Mouse (Mus musculus): ENCODE data around the gene Utp6. TPM values are rescaled to one million over a fixed set of nuclear protein-coding genes. Genes with fewer than 3 reads are reported as not detected.

Gene Utp6
- polyA plus RNA-seq, 1 experiment: 117 TPM

GRCm38 (mm10) chr11:79935766-79936165, 26.4 kb downstream of the Utp6 start:
- no peaks in the 10 kb centered on the region for H3K27me3 ChIP-seq (ENCODE audit: control insufficient read depth, insufficient read depth, low read length, poor library complexity, severe bottlenecking)
- H3K36me3 ChIP-seq (ENCODE audit: control insufficient read depth, insufficient read depth, low read length, poor library complexity, severe bottlenecking): peaks cover 67% of the 10 kb centered on the region
- no peak for TF ChIP-seq EP300 (IDR thresholded peaks at IDR 0.05; ENCODE audit: insufficient read depth, low read depth, low read length)
- TF ChIP-seq CTCF (IDR thresholded peaks at IDR 0.05; ENCODE audit: low read depth, low read length): peak; percentile 20

GRCm38 (mm10) chr11:79922766-79923165, 39.4 kb downstream of the Utp6 start:
- no peaks in the 10 kb centered on the region for H3K9me3 ChIP-seq (replicated peaks; ENCODE audit: control insufficient read depth, insufficient read depth, low read length, poor library complexity, severe bottlenecking)
- no peak for TF ChIP-seq POLR2A (IDR thresholded peaks at IDR 0.05; ENCODE audit: insufficient read depth, low read length)
- TF ChIP-seq CTCF (IDR thresholded peaks at IDR 0.05; ENCODE audit: low read depth, low read length): no peak
- TF ChIP-seq EP300 (IDR thresholded peaks at IDR 0.05; ENCODE audit: insufficient read depth, low read depth, low read length): no peak
- H3K4me1 ChIP-seq (ENCODE audit: control insufficient read depth, insufficient read depth, low read length): no peaks in the 10 kb centered on the region
- H3K4me3 ChIP-seq (ENCODE audit: low read depth, low read length): no peak overlapping the region
- H3K36me3 ChIP-seq (ENCODE audit: control insufficient read depth, insufficient read depth, low read length, poor library complexity, severe bottlenecking): no peaks in the 10 kb centered on the region
- H3K9ac ChIP-seq (ENCODE audit: low read depth, poor library complexity, severe bottlenecking): no peak overlapping the region
- no peaks in the 10 kb centered on the region for H3K27me3 ChIP-seq (ENCODE audit: control insufficient read depth, insufficient read depth, low read length, poor library complexity, severe bottlenecking)
- no peak overlapping the region for H3K27ac ChIP-seq (ENCODE audit: insufficient read depth, low read length)

More at GRCm38 (mm10) chr11:79935766-79936165, 26.4 kb downstream of the Utp6 start:
- Histone ChIP-seq H3K9me3 (replicated peaks; ENCODE audit: control insufficient read depth, insufficient read depth, low read length, poor library complexity, severe bottlenecking) (no peaks in the 10 kb centered on the region), H3K4me1 (ENCODE audit: control insufficient read depth, insufficient read depth, low read length) (no peaks in the 10 kb centered on the region), H3K9ac (ENCODE audit: low read depth, poor library complexity, severe bottlenecking) (no peak overlapping the region), H3K27ac (ENCODE audit: insufficient read depth, low read length) (no peak overlapping the region), H3K4me3 (ENCODE audit: low read depth, low read length) (no peak overlapping the region)

DNA sequence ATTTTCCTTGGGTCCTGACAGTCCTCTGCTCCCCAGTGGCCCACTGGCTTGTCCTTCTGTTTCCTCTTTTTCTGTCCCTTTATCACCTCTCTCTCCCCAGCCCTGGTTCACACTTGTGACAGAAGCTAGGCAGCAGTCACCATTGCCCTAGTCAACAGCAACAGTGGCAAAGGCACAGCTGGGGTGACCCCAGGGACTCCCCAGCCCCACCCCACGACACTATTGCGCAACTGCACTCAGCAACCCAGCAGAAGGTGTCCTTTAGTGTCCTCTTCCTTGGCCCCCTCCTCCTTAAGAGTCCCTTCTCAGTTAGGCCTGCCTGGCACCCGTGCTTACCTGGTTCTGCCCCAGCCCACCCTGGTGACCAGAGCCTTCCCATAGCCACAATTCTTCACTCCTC, 40.0 kb downstream of the Utp6 start:
- no peaks in the 10 kb centered on the region for H3K4me1 ChIP-seq (ENCODE audit: control insufficient read depth, insufficient read depth, low read length)
- H3K36me3 ChIP-seq (ENCODE audit: control insufficient read depth, insufficient read depth, low read length, poor library complexity, severe bottlenecking): no peaks in the 10 kb centered on the region
- no peak overlapping the region for H3K9ac ChIP-seq (ENCODE audit: low read depth, poor library complexity, severe bottlenecking)
- H3K27ac ChIP-seq (ENCODE audit: insufficient read depth, low read length): no peak overlapping the region
- H3K4me3 ChIP-seq (ENCODE audit: low read depth, low read length): no peak overlapping the region
- TF ChIP-seq EP300 (IDR thresholded peaks at IDR 0.05; ENCODE audit: insufficient read depth, low read depth, low read length) (no peak), CTCF (IDR thresholded peaks at IDR 0.05; ENCODE audit: low read depth, low read length) (no peak), POLR2A (IDR thresholded peaks at IDR 0.05; ENCODE audit: insufficient read depth, low read length) (no peak)
- H3K9me3 ChIP-seq (replicated peaks; ENCODE audit: control insufficient read depth, insufficient read depth, low read length, poor library complexity, severe bottlenecking): no peaks in the 10 kb centered on the region
- H3K27me3 ChIP-seq (ENCODE audit: control insufficient read depth, insufficient read depth, low read length, poor library complexity, severe bottlenecking): no peaks in the 10 kb centered on the region

DNA sequence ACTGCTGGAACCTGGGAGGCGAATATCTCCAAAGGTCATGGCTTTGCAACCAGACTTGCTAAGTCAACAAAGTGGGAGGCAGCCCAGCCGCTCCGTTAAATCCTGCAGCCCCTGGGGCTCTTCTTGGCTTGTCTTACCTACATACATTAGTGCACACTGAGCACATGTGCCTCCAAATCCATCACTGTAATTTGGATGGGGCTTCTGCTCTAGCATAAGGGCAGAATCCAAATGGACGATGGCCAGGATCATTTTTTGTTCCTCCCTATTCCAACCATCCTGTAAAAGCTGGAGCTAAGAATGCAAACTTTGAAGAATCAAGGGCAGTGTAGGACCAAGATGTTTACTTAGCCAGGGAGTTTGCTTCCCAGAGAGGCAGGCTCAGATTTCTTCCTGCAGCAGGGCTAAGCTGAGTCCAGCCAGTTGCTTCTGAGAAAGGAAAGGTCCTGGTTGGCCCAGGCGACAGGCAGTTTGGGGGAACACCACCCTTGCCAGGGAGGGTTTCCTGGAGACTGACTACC, 41.6 kb downstream of the Utp6 start:
- H3K9me3 ChIP-seq (replicated peaks; ENCODE audit: control insufficient read depth, insufficient read depth, low read length, poor library complexity, severe bottlenecking): no peaks in the 10 kb centered on the region
- H3K27me3 ChIP-seq (ENCODE audit: control insufficient read depth, insufficient read depth, low read length, poor library complexity, severe bottlenecking): no peaks in the 10 kb centered on the region
- no peaks in the 10 kb centered on the region for H3K36me3 ChIP-seq (ENCODE audit: control insufficient read depth, insufficient read depth, low read length, poor library complexity, severe bottlenecking)
- no peak overlapping the region for H3K9ac ChIP-seq (ENCODE audit: low read depth, poor library complexity, severe bottlenecking)
- no peak for TF ChIP-seq CTCF (IDR thresholded peaks at IDR 0.05; ENCODE audit: low read depth, low read length)
- no peak for TF ChIP-seq EP300 (IDR thresholded peaks at IDR 0.05; ENCODE audit: insufficient read depth, low read depth, low read length)
- no peak for TF ChIP-seq POLR2A (IDR thresholded peaks at IDR 0.05; ENCODE audit: insufficient read depth, low read length)
- H3K4me3 ChIP-seq (ENCODE audit: low read depth, low read length): no peak overlapping the region
- no peaks in the 10 kb centered on the region for H3K4me1 ChIP-seq (ENCODE audit: control insufficient read depth, insufficient read depth, low read length)
- no peak overlapping the region for H3K27ac ChIP-seq (ENCODE audit: insufficient read depth, low read length)

GRCm38 (mm10) chr11:79919685-79920504, 42.3 kb downstream of the Utp6 start:
- no peaks in the 10 kb centered on the region for H3K36me3 ChIP-seq (ENCODE audit: control insufficient read depth, insufficient read depth, low read length, poor library complexity, severe bottlenecking)
- no peaks in the 10 kb centered on the region for H3K4me1 ChIP-seq (ENCODE audit: control insufficient read depth, insufficient read depth, low read length)
- no peak overlapping the region for H3K27ac ChIP-seq (ENCODE audit: insufficient read depth, low read length)
- H3K9ac ChIP-seq (ENCODE audit: low read depth, poor library complexity, severe bottlenecking): no peak overlapping the region
- H3K27me3 ChIP-seq (ENCODE audit: control insufficient read depth, insufficient read depth, low read length, poor library complexity, severe bottlenecking): no peaks in the 10 kb centered on the region
- no peak overlapping the region for H3K4me3 ChIP-seq (ENCODE audit: low read depth, low read length)
- TF ChIP-seq EP300 (IDR thresholded peaks at IDR 0.05; ENCODE audit: insufficient read depth, low read depth, low read length) (no peak), CTCF (IDR thresholded peaks at IDR 0.05; ENCODE audit: low read depth, low read length) (peak; percentile 89)
- no peaks in the 10 kb centered on the region for H3K9me3 ChIP-seq (replicated peaks; ENCODE audit: control insufficient read depth, insufficient read depth, low read length, poor library complexity, severe bottlenecking)

DNA sequence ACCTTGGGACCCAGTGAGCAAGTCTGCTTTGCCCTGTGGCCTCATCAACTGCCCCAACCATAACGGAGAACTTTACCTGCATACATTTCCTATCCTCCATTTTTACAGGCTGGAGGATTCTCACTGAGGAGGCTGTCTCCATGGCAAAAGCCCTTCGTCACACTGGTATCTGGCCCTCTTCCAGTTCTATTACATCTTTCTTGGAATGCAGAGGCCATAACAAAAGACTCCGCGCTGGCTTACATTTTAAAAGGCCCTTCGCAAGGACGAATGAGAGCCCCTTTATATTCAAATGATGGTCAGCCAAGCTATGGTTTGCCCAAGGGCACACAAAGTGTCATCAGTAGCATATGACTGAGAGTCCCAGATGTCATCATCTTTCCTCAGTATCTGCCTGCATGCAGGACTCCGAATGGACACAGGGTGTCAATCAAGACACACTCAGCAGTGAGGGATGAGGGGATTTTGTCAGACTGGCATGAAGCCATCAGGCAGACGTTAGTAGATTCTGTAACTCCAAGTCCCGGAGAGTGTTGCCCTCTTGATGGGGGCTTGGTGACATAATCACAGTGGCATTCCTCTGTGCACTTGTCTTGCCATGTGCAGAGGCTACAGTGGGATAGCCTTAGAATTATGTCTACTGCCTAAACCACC, 46.4 kb downstream of the Utp6 start:
- H3K9ac ChIP-seq (ENCODE audit: low read depth, poor library complexity, severe bottlenecking): no peak overlapping the region
- H3K4me1 ChIP-seq (ENCODE audit: control insufficient read depth, insufficient read depth, low read length): no peaks in the 10 kb centered on the region
- no peaks in the 10 kb centered on the region for H3K9me3 ChIP-seq (replicated peaks; ENCODE audit: control insufficient read depth, insufficient read depth, low read length, poor library complexity, severe bottlenecking)
- H3K27ac ChIP-seq (ENCODE audit: insufficient read depth, low read length): no peak overlapping the region
- H3K27me3 ChIP-seq (ENCODE audit: control insufficient read depth, insufficient read depth, low read length, poor library complexity, severe bottlenecking): no peaks in the 10 kb centered on the region
- H3K36me3 ChIP-seq (ENCODE audit: control insufficient read depth, insufficient read depth, low read length, poor library complexity, severe bottlenecking): no peaks in the 10 kb centered on the region
- TF ChIP-seq EP300 (IDR thresholded peaks at IDR 0.05; ENCODE audit: insufficient read depth, low read depth, low read length) (no peak), CTCF (IDR thresholded peaks at IDR 0.05; ENCODE audit: low read depth, low read length) (no peak), POLR2A (IDR thresholded peaks at IDR 0.05; ENCODE audit: insufficient read depth, low read length) (no peak)
- no peak overlapping the region for H3K4me3 ChIP-seq (ENCODE audit: low read depth, low read length)
